Mouse (Mus musculus) right cerebral cortex, adult 18-20 months (tissue): Measurements from ENCODE around the gene Mettl3.
A peak's percentile ranks its signal among the peaks of the same experiment; 100 is the strongest.

Experiments used
- DNase-seq: peaks from one replicate; pipeline ENCODE4 v3.0.0; 2022; ENCODE audit warnings: mixed read lengths

Gene Mettl3

DNA sequence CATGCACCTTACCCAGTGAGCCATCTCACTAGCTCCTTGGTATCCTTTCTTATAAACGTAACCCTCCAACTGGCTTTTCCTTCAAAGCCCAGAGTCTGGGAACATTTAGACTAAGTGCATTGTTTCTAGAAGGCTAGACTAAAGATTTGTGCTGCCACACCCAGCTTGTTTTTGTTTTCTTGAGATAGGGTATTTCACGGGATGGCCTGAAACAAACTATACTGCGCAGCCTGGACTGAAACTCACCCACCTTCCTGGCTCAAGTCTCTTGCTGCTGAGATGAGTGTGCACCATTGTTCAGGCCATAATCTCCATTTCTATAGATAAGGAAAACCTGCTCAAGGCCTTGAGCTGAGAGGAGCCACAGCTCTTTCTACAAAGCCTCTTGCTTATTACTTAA lies 20.7 kb downstream of the Mettl3 start:
- DNase-seq = no peak

DNA sequence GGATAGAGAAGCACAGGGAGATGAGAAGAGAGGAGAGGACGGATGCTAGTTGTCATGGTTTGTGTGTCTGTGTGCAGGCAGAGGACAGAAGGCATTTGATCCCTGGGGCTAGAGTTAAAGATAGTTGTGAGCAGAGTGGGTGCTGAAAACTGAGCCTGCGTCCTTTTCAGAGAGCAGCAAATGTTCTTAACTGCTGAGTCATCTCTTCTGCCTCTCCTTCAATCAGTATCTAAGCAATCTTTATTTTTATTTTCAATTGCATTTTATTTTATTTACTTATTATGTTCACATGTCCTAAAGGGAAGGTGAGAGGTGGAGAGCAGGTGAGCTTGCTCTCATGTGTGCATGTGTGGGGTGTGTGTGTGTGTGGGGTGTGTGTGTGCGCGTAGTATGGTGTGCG lies 21.3 kb downstream of the Mettl3 start:
- DNase-seq = no peak

DNA sequence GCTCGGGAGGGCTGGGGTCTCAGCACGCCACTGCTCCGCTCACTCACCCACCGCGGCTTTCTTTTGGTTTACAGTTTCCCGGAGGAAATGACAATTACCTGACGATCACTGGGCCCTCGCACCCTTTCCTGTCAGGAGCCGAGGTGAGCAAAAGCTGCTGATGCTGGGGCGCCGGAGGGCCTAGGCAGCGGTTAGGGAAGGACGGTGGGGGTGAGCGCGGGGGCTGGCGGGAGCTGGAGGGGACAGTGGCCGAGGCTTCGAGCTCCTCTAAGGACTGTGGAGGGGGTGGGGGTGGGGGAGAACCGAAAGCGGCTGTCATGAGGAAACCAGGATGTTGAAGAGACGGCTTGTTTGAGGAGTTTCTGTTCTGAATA lies 25.2 kb downstream of the Mettl3 start:
- DNase-seq = no peak

DNA sequence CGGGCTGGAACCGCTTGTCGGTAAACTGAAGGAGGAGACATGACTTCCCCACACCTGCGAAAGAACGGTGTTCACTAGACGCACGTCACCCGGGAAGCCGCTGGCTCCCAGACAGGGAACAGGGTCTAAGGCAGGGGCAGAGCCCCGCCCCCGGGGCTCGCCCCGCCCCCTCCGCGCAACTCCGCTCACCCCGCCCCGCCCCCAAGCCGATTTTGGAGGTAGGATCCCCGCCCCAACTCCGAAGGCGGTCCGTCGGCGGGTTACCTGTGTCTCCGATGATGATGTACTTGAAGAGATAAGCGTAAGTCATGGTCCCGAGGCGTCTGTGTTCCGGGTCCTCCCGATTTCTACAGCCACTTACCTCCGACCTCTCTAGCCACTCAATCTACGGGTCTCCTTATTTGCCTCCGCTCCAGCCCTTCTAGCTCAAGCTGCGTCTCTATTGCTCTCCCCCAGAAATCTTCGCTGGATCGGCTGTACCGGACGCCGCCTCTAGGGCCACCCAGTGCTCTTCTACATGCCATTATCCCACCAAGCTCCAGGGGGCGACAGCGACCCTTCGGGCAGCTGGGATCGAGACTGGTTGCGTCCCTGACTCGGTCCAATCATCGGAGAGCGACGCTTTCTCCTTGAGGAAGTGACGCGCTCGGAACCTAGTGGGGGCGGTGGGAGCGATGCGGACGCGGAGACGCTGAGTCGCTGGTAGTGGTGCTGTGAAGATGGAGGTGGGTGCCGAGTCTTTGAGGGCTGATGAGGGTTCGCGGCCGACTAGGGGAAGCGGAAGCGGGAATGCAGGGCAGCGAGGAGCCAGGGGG lies 25.8 kb downstream of the Mettl3 start, which contains the start of the genes Tox4 and Rab2b:
Tox4 (plus strand) TSS at position 215 of the 815 bp plus-strand sequence.
Rab2b (minus strand) TSS at position 614 of the 815 bp plus-strand sequence.
- peak; percentile 100 for DNase-seq

DNA sequence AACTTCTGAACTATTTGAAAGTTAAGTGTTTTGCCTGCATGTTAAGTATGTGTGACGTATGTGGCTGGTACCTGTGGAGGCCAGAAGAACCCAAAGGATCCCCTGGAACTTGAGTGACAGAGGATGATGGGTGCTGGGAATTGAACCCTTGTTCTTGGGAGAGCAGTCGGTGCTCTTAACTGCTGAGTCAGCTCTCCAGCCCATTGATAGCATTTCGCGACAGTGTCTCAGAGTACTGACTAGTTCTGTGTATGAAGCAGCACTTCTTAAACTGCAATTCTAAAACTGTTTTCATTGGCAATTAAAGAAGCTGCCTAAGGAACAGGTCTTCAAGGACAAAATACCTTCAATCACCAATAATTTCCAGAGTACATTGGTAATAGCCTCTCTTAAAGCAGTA lies 27.7 kb downstream of the Mettl3 start:
- DNase-seq = no peak

DNA sequence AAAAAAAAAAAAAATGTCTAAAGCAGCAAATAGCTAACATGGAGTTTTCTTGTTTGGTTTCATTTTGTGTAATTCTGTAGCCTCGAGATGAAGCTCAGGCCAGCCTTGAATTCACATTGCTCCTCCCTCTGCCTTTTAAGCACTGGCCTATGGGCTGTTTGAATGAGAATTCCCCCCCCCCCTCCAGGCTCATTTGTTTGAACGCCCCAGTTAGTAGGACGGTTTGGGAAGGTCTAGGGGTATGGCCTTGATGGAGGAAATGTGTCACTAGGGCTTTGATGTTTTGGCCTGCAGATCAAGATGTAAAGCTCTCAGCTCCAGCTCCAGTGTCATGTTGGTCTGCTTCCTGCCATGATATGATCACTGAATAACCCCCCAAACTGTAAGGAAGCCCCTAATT lies 32.1 kb downstream of the Mettl3 start:
- DNase-seq = no peak

DNA sequence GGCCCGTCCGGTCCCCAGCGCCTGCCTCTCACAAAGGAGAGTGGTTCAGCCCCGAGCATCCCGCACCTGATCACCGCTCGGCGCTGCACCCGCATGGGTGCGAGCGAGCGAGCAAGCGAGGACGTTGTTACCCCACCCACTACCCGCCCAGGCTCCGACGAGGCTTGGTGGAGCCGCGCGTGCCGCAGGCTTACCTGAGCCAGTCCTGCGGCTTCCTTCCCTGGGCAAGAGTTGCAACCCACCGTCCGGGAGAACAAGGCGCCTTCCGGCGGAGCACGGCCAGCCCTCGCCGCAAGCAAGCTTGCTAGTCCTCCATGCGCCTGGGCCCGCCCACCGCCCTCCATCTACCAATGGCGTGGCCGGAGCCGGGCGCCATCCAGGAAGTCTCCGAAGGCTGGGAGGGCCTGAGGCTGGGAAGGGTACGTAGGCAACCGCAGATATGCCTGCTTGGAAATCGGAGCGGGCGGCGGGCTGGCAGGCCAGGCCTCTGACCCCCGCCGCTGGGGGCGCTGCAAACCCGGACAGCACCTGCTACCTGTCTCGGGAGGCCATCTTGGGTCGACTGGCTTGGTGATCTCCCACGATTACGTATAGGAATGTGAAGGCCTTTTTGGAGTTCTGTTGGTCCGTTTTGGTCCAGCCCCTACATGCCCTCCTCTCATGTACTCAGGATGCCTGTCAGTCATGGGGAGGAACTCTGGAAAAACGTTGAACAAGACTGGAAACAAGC lies 47.3 kb downstream of the Mettl3 start, which contains the start of gene Chd8:
Chd8 (minus strand) TSS at position 297 of the 730 bp plus-strand sequence.
- peak; percentile 99 for DNase-seq

DNA sequence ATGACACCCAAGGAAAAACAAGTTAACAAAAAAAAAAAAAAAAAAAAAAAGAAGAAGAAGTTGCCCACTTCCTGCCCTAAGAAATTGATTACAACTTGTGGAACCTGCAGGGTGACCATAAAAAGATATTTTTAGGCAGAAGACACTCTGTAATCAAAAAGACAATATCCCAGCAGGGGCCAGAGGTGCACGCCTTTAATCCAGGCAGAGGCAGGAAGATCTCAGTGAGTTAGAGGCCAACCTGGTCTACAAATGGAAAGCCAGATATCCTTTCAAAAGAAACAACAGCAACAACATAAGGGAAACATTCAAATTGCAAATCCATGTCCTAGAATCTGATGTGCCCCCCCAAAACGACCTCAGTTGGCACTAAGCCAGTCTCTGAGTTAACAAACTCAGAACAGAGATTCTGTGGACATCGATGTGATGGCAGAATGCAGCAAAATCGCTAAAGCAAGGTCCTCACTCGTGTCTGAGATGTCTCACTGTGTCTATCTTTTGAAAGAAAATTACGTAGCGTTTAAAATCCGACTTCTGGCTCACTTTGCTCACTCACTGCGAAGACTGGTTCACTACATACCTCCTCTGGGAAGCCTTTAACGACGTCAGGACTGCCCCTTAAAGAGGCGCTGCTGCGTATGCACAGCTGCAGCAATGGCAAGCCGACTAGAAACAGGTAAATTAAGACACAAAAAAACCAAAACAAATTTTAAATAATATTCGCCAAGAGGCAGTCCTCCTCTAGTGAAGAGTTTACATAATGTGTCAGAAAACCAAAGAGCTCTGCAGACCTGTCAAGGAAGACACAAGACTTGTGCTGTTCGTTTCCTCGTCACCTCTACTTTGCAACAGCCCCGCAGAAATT lies 48.4 kb downstream of the Mettl3 start:
- DNase-seq = peak; percentile 12

DNA sequence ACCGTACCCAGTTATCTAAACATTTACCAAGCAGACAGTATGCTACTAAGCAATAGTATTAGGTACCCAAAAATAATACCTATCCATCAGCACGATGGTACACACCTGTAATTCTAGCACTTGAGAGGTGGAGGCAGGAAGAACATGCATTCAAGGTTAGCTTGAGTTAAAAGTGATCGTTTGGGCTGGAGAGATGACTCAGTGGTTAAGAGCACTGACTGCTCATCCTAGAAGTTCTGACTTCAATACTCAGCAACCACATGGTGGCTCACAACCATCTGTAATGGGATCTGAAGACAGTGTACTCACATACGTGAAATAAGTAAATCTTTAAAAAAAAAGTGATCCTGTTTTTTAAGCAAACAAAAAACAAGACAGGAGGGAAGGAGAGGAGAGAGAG lies 58.8 kb downstream of the Mettl3 start:
- DNase-seq = no peak
